Mouse (Mus musculus) colon, adult 2 months (tissue): ENCODE measurements around the gene Ccdc138. TPM values are rescaled to one million over a fixed set of nuclear protein-coding genes. Genes with fewer than 3 reads are reported as not detected.

Experiments used
- polyA plus RNA-seq: library from polyadenylated mRNA; depleted of rRNA; stranded (reverse); fragments of >200 nt; gene quantifications from 2 replicates; pipeline ENCODE4 v1.2.3, GENCODE M21; 2012; rRNA removed

Ccdc138 gene
- 0.17 and 0.38 TPM in 2 replicates for polyA plus RNA-seq

DNA sequence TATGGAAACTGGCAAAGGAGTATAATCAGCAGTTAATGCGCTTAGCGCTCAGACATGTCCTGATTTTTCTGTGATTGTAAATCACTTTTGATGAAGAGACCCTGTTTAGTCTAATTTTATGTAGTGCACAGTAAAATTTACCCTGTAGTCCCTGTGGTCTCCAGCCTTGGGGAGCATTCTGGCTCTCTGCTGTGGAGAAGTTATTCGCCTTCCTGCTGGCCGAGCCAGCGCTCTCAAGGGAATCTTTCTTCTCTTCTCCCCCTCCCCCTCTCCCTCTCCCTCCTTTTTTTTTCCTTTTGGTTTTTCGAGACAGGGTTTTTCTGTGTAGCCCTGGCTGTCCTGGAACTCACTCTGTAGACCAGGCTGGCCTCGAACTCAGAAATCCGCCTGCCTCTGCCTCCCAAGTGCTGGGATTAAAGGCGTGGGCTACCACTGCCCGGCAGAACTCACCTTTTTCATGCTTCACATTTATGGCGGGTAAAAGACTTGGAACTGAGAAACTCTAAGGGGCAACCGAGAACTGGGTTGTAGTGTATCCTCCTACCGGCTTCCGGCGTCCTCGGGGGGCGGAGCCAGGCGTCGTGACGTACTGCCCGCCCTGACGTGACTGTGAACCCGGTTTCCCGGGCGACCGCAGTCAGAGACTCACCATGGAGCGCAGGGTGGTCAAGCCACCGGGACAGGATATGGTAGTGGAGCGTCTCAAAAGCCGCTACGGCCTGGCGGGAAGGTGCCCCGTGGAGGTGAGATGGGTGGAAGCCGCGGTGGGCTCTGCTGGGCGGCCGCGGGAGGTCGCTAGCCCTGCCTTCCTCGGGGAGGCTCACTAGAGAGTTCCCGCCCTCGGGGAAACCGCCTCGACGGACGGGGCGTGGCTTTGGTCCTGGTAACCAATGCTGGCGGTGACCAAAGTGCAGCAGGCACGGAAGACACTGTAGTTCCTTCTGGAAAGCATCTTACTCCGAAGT, at the start of gene Ccdc138:
TSS of gene Ccdc138 (plus strand) at position 629 of the 965 bp plus-strand sequence.

Other genes with a start within 250 kb of the Ccdc138 start
- 8.9 and 12.7 TPM in 2 replicates for gene Gcc2, start 242.5 kb upstream of the Ccdc138 start, polyA plus RNA-seq
- gene Lims1, start 174.5 kb upstream of the Ccdc138 start, polyA plus RNA-seq = 7.9 and 12.9 TPM in 2 replicates
- 1.5 and 1.9 TPM in 2 replicates for gene Ranbp2, start 51.0 kb upstream of the Ccdc138 start, polyA plus RNA-seq
- 0.42 and 0.43 TPM in 2 replicates for gene Edar, start 177.7 kb downstream of the Ccdc138 start, polyA plus RNA-seq
- not detected in 2 replicates for gene Gm17542, start 220.3 kb downstream of the Ccdc138 start, polyA plus RNA-seq